Mouse (Mus musculus) cerebellum, postnatal 25 days (tissue): Measurements from ENCODE around the gene Moap1.

Source experiments
- DNase-seq, 2 experiments: peaks; one replicate each; pipeline ENCODE4 v3.0.0; 2021; ENCODE audit warnings: mixed read lengths in 2 of 2

Moap1 gene

GRCm38 (mm10) chr12:102743589-102744574 is at the start of gene Moap1, which contains the start of gene Tmem251:
Gene Moap1 (minus strand): TSS chr12:102743661.
Gene Tmem251 (plus strand): TSS chr12:102743762.
- peak; percentile 93 to 94 for DNase-seq

- no peak for DNase-seq
Measured at GRCm38 (mm10) chr12:102787927-102788326, 44.5 kb upstream of the Moap1 start.

GRCm38 (mm10) chr12:102785593-102785985 is 42.1 kb upstream of the Moap1 start:
- no peak for DNase-seq

- DNase-seq = no peak
Measured at GRCm38 (mm10) chr12:102784899-102785592, 41.6 kb upstream of the Moap1 start.

- no peak for DNase-seq
Measured at GRCm38 (mm10) chr12:102782841-102783240, 39.4 kb upstream of the Moap1 start.

GRCm38 (mm10) chr12:102779452-102779851 is 36.0 kb upstream of the Moap1 start:
- peak in 1 of 2 experiments; percentile 28 for DNase-seq

GRCm38 (mm10) chr12:102778151-102778550 is 34.7 kb upstream of the Moap1 start:
- DNase-seq = peak; percentile 43 to 50

GRCm38 (mm10) chr12:102776035-102776434 is 32.6 kb upstream of the Moap1 start:
- DNase-seq = no peak

- no peak for DNase-seq
Measured at GRCm38 (mm10) chr12:102772676-102773075, 29.2 kb upstream of the Moap1 start.

- DNase-seq = no peak
Measured at GRCm38 (mm10) chr12:102771601-102772000, 28.1 kb upstream of the Moap1 start.

- DNase-seq = no peak
Measured at GRCm38 (mm10) chr12:102769000-102769399, 25.5 kb upstream of the Moap1 start.

- DNase-seq = no peak
Measured at GRCm38 (mm10) chr12:102763696-102764095, 20.2 kb upstream of the Moap1 start.

- no peak for DNase-seq
Measured at GRCm38 (mm10) chr12:102761668-102762067, 18.2 kb upstream of the Moap1 start.

- DNase-seq = no peak
Measured at GRCm38 (mm10) chr12:102758936-102759335, 15.5 kb upstream of the Moap1 start.

- no peak for DNase-seq
Measured at GRCm38 (mm10) chr12:102758403-102758756, 14.9 kb upstream of the Moap1 start, which contains the start of gene Gm20604. Gene Gm20604 (minus strand): TSS chr12:102758672.

- peak; percentile 97 for DNase-seq
Measured at GRCm38 (mm10) chr12:102757689-102758402, 14.4 kb upstream of the Moap1 start, which contains the start of the genes Gm28051, Gon7 and Ubr7. Gene Gm28051 (minus strand): TSS chr12:102757765. Gene Gon7 (minus strand): TSS chr12:102757803. Gene Ubr7 (plus strand): TSS chr12:102757967.

GRCm38 (mm10) chr12:102757055-102757688 is 13.7 kb upstream of the Moap1 start:
- DNase-seq = peak in 1 of 2 experiments; percentile 91

GRCm38 (mm10) chr12:102756304-102756703 is 12.8 kb upstream of the Moap1 start:
- peak in 1 of 2 experiments; percentile 53 for DNase-seq

- DNase-seq = no peak
Measured at GRCm38 (mm10) chr12:102748256-102748655, 4.8 kb upstream of the Moap1 start.

- no peak for DNase-seq
Measured at GRCm38 (mm10) chr12:102744839-102745238, 1.4 kb upstream of the Moap1 start.

- peak in 1 of 2 experiments; percentile 51 for DNase-seq
Measured at GRCm38 (mm10) chr12:102743036-102743588, 349 bp downstream of the Moap1 start.

- DNase-seq = no peak
Measured at GRCm38 (mm10) chr12:102742056-102742455, 1.4 kb downstream of the Moap1 start.
